Mouse (Mus musculus) gastrocnemius, postnatal 36 days (tissue): ENCODE data around the gene Cd9. TPM values are rescaled to one million over a fixed set of nuclear protein-coding genes. Genes with fewer than 3 reads are reported as not detected.
A peak's percentile ranks its signal among the peaks of the same experiment; 100 is the strongest.

Source experiments
- DNase-seq, 2 experiments: peaks; one replicate each; pipeline ENCODE4 v3.0.0; 2022
- intact Hi-C: fragments of 180-260 bp; cut with DNase I; formaldehyde crosslinking; loops from one replicate; pipeline ENCODE4 v1.15.1; 2025
- total RNA-seq, 2 experiments: library from RNA; stranded (reverse); gene quantifications; 2 replicates each; pipeline ENCODE4 v1.2.3; 2021

The Cd9 gene
- total RNA-seq, 2 experiments from 2014 or later = 20.3 to 28.4 TPM

DNA sequence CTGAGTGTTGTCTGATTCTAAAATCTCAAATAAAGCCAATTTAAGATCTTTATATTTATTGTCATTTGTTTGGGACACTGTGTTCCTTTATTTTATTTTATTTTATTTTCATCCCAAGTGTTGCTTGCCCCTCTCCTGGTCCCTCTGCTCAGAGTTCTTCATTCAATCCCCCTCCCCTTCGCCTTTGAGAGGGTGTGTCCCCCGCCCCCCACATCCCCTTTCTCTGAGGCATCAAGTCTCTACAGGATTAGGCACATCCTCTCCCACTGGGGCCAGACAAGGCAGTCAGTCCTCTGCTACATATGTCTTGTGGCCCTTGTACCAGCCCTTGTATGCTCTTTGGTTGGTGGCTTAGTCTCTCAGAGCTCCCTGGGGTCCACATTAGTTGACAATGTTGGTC is 46.9 kb downstream of the Cd9 start:
- DNase-seq = no peak
- intact Hi-C loops = no loop called here

DNA sequence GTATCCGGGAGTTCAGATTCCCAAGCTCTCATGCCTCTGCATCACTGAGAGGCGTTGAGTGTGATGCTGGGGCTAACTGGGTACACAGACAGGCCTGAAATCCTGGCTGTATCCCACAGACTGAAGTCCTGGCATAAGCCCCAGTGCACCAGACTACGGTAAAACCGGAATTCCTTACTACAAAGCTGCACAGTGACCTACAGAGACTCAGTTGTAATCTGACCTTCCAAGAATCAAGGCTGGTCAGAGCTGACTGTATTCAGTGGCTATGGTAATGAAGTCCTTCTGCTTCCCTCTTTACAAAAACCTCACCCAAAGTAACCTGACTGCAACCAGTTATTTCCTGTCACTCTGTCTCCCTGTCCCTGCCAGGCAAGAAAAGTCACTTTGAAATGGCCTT is 47.4 kb downstream of the Cd9 start:
- intact Hi-C loops = no loop called here
- DNase-seq = no peak

DNA sequence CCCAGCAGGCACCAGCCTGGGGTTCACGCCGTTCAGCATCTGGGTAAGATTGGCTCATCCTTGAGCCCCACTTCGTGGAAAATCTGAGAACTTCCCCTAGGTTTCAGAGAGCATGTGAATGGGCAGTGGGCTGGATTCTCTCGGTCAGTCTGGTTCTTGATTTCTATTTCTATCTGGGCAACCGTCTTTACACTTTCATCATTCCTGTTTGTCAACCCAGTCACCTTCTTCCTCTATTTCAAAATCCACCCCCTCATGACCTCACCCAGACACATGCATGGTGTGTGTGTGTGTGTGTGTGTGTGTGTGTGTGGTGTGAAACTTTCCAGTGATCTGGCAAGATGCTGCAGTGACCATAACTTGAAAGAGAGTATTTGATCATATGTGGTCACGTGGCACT is 49.2 kb downstream of the Cd9 start:
- intact Hi-C loops = no loop called here
- no peak for DNase-seq

DNA sequence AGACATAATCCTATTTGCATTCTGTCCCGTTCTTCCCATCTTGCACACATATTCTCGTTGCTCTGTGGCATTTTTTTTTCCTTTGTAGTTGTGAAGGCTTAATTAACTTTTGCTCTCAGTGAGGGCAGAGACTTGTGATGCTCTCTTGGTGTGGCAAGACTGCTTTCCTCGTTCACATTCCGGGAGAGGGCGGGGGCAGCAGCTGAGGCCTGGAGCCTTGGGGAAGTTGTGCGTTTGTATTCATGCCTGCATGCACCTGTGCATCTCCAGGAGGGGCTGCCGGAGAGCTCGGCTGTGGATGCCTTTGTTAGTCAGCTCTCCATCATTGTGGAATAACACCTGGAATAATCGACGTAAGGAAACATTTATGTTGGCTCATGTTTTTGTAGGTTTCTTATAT is 52.0 kb downstream of the Cd9 start:
- intact Hi-C loops = no loop called here
- no peak for DNase-seq

DNA sequence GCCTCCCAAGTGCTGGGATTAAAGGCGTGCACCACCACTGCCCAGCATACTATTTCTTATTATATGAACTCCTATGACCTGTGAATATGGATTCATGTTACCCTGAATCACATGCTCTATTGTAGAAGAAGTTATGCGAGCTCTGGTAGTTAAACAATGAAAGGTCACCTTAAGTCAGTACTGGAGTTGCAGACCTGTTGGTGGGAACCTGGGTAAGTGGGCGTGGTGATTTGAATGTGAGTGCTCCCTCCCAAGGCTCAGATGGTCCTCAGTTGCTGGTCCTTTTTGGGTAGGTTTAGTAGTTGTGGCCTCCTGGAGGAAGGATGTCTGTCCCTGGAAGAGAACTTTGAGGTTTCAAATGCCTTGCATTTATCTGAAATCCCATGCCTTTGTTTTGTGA is 57.8 kb downstream of the Cd9 start:
- intact Hi-C loops = no loop called here
- DNase-seq = no peak

DNA sequence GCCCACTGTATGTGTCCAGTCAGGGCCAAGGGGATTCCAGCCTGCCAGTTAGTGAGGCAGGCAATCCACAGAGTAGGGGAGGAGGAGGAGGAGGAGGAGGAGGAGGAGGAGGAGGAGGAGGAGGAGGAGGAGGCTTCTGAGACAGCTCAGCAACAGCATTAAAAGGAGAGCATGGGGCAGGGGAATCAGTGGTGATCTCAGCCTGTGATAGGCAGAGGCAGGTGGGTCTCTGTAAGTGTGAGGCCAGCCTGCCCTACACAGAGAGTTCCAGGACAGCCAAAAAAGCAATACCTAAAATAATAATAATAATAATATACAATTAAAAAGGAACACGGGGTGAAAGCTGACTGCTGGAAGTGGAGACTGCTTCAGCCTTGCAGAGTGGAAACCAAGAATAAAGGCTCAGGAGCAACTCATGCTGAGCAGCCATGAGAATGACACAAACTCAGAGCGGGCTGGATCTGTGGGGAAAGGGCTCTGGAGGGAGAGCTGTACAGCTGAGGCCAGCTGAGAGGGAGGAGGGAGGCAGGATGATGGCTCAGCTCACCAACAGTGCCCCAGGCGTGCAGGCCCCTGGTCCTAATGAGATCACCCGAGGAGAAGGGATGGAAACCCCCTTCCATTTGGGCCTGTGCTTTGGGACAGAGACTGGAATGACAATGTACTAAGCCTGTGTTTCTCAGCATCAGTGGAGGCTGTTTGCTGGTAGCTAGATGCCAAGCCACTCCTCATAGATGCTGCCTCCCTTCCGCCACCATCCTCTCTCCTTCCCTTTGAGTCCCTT is 59.7 kb downstream of the Cd9 start:
- no peak for DNase-seq
- intact Hi-C loops = no loop called here

DNA sequence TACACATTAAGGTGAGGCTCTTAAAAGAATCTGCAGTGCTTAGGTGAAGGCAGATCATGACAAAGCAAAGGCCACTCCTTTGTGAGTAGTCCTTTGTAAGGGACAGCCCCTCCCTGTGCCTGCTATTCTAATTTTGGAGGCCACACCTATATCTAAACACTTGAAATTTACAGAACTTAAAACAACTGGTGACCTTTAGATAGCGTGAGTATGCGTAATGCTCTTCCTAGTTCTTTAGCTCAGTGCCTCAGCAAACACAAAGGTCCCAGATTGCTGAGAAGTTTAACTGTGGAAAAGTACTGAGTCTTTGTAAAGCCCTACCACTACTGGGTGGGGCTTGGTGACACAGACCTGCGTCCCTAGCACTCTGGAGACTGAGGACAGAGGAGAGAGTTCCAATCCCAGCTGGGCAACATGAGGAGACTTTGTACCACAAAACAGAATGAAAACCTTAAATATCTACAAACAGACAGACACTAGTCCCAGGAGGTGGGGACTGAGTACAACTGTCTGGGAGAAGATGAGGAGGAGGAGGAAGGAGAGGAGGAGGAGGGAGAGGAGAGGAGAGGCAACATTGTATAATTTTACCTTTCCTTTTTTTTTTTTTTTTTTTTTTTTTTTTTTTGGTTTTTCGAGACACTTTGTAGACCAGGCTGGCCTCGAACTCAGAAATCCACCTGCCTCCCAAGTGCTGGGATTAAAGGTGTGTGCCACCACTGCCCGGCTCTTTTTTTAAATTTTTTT is 60.7 kb downstream of the Cd9 start:
- intact Hi-C loops = no loop called here
- DNase-seq = no peak

DNA sequence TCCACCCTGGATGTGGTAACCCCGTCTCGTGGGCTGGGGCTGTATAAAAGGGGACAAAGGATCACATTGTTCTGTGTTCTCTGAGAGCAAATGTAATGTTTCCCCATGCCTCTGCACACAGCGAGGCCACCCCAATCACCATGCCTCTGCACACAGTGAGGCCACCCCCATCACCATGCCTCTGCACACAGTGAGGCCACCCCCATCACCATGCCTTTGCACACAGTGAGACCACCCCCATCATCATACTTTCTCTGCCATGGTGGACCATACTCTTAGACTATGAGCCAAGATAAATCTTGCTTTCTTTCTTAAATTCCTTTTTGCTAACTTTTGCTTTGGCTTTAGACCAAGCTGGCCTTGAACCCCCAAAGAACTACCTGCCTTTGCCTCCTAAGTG is 61.3 kb downstream of the Cd9 start:
- DNase-seq = no peak
- intact Hi-C loops = no loop called here

DNA sequence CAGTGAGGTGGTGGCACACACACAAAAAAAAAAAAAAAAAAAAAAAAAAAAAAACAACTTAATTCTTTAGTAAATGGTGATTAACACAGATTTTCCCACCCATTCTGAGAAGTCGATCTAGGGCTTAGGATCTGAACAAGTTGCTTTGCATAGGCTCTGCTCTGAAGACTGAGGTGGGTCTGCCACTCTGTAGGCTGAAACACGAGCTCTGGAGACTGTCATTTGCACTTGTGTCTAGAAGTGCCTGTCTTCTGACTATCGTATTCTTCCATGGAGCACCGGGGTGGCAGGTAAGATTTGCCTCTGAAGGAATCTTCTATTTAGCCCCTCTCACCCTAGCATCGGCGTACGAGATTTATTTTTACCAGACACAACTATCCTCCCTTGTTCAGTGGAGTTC is 62.1 kb downstream of the Cd9 start:
- DNase-seq = no peak
- intact Hi-C loops = no loop called here

DNA sequence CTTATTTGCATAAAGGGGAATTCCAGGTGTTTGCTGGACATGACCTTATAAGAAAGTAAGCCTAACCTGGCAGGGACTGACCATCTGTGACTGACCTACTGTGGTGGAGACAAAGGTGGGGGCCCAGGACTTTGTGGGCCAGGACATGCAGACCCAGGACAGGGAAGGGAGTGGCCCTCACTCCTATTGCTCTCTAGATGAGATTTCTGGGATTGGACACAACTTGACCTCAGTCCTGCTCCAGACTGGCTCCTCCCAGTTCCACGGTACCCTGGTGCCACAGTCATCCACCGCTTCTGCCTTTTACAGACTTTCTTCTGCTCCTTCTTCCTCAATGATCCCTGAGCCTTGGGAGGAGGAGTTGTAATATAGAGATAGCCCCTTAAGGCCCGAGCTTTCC is 63.6 kb downstream of the Cd9 start:
- intact Hi-C loops = no loop called here
- no peak for DNase-seq

DNA sequence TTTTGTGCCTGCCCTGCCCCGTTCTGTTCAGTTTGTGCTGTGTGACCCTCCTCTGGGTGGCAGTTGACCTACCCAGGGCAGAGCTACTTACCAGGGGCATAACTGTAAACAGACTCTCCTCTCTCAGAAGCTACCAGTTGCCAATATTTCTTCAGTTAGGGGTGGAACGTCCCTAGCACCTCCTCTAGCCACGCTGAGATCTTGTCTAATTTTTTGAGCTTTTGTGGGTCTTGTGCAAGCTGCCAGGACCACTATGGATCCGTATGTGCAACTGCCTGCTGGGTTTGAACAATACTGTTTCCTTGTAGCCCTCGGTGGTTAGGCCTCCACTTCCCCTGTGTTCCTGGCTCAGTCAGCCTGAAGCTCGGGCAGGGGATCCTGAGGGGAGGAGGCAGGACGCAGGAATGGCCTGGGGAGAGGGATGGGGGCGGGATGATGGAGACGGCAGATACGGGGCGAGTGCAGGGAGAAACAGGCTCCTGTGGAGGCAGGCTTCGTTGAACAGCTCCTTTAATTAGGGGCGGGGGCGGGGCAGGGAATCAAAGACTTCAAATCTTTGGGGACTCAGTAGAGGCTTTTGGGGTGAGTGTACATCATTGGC is 64.1 kb downstream of the Cd9 start:
- no peak for DNase-seq
- intact Hi-C loops = no loop called here

DNA sequence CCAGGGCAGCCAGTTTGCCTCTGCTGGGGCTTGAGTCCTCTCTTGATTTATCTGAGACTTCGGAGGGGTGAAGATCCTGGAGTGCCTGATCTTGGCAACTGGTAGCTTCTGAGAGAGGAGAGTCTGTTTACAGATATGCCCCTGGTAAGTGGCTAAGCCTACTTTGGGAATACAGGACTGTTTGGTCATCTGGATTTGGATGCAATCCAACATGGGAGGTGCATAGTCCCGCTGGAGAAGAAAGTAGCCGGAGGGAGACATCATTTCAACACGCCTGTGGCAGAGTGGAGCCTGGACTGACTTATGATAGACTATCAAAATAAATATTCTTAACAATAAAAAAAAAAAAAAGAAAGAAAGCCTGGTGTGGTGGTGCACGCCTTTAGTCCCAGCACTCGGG is 64.8 kb downstream of the Cd9 start:
- intact Hi-C loops = no loop called here
- no peak for DNase-seq

DNA sequence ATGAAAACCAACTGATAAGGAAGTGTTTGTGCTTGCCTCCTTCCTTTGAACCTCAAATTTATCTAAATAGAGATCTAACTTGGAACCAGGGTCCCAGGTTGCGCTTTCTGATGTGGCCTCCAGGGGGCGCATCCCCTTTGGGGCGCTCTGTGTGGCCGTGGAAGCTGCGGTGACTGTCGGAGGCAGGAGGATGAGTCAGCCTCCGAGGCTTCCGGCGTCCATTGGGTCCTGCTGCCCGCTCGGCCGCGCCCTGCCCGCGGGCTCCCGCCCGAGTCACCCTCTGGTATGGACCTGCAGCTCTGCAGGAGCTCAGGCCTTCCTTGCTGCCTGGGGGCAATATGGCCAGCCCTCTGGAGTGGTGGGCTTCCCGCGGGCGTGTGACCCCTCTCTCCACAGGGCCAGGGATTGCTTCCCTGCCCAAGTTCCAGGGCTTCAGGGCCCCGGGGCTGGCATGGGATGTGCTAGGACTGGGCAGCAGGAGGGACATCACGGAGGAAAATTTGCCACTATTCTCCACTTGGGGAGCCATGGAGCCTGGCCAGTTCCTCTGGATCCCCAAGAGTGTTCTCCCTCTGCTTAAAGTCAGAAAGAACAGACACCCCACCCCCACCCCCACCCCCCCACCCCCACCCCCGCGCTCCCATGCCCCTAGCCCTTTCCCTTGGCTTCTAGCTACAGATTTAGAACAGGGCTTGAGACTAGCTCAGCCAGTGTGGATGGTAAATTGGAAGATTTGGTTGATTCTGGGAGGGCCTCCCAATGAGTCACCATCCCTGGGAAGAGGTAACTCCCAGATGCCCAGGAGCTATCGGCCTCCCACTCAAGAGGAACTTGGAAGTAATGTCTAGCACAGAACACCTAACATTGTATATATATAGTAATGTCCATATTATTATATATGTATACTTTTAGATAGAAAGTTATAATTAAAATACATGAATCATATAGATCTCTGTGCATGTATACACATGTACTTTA is 67.9 kb downstream of the Cd9 start:
- DNase-seq = peak; percentile 74 to 78
- intact Hi-C loops = no loop called here

DNA sequence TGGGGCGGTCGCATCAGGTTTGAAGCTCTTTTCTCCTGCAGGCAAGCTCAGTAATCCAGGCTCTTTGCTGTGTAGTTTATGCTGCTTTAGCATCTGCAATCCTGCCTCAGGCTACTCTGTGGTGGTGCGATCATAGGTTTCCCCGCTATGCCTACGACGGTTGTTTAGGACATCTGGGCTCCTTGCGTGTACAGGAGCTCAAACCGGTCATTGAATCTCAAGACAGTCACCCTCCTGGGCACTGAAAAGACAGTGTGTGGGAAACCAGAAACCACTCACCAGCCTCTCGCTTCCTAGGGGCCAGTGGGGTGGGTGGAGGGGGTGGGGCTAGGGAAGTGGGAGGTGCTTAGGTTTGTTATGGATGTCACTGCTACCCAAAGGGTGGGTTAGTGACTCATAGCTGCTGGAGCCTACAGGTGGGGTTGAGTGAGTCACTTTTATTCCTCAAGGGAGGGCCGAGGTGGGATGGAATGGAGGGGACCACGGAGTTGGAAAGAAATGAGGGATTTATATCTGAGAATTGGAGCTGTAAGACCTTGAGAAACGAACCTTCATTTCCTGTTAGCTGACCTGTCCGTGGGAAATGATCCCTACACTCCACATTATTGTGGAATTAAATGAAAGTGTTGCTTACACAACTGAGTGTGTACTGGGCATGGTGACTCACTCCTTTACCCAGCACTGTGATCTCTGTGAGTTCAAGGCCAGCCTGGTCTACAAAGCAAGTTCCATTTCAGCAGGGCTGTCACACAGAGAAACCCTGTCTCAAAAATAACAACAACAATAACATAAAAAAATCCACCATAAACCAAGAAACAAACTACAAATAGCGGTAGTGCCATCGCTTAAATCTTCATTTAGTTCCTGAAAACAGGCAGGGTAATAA is 69.1 kb downstream of the Cd9 start:
- DNase-seq = no peak
- intact Hi-C loops = loop anchor here (2.0 kb wide), 1 partner anchor 69 kb away; the partner anchor contains the start of gene Cd9

DNA sequence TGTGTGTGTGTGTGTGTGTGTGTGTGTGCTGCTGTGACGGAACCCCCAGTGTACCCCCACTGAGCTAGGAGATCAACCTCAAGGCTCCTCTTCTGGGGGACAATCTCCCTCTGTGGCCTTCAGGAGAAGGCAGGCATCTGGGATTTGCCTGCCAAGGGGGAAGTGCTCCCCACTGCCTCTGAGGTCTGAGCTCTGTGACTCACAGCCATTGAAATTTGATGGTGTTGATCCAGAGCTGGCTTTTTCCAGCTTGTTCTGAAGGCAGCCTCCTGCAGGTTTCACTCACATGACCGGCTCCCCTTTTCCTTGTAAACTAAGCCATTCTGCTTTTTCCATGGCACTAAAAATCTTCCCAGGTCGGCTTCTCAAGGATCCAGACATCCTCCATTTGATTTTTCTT is 70.4 kb downstream of the Cd9 start:
- intact Hi-C loops = loop anchor here (2.0 kb wide), 1 partner anchor 71 kb away; the partner anchor contains the start of gene Cd9
- DNase-seq = no peak

DNA sequence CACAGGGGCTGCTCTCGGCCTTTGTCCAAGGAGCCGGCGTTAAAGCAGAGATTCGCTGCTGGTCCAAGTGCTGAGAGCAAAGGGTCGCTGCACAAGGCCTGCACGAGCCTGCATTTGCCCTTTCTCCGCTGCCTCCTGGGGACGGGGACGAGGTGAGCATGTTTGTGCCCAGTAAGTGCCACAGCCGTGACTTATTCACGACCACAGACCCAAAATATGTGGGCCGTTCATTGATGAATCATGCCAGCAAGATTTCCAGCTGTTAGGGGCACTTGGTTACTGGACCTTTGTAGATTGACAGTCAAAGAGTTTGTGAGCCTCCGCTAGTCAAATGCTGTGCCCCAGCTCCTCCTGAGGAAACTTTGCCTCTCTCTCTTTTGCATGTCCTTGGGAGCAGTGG is 71.1 kb downstream of the Cd9 start:
- intact Hi-C loops = no loop called here
- DNase-seq = no peak

DNA sequence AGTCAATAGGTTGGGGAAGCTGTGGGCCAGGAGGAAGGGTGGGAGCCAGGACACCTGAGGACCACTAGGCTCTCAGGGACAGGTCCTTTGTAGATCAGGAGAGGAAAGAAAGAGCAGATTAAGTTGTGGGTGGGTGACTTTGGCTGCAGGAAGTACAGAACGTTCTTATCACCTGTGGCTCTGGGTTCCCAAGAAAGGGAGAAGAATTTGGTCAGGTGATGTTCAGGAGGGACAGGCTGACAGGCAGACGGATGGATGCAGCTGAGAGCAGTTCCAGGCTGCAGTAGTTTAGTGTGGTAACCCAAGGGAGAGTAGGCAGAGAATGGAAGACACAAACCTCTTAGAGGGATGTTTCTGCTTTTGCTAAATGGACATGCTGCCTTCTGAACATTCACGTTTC is 71.5 kb downstream of the Cd9 start:
- DNase-seq = no peak
- intact Hi-C loops = no loop called here

DNA sequence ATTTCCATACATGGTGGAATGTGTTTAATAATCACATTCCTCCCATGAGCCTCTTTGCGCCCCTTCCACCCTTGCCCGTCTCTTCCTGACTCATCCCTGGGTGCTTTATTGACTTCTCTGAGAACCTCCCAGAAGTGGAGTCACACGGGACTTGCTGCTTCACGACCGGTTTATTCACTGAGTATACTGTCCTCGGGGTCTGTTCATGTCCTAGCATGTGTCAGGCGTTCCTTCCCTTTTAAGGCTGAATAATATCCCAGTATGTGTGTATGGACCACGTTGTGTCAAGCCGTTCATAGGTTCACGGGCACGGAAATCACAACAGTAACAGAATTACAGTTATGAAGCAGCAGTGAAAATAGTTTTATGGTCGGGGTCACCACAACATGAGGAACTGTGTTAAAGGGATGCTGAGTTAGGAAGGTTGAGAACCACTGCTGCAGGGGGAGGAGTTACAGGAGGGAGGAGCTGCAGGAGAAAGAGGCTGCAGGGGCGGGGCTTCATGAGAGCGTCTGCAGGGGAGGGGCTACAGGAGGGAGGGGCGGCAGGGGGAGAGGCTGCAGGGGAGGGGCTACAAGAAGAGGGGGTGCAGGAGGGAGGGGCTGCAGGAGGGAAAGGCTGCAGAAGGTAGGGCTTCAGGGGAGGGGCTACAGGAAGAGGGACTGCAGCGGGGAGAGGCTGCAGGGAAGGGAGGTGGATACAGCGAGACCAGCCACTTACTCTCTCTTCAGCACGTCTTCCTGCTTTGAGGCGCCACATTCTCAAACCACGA is 72.4 kb downstream of the Cd9 start:
- DNase-seq = peak; percentile 37 to 38
- intact Hi-C loops = no loop called here
